Mouse (Mus musculus) stomach, embryonic 14.5 days (tissue): ENCODE results near the gene Galnt7. TPM values are rescaled to one million over a fixed set of nuclear protein-coding genes. Genes with fewer than 3 reads are reported as not detected.

Source experiments
- ATAC-seq: fragments of 200-750 bp; cut with Nextera tagmentation; 2 replicates; pipeline ENCODE4 v1.8.0; 2017; ENCODE audit warnings: low read depth, moderate TSS enrichment; ENCODE audit not compliant: insufficient number of reproducible peaks, insufficient read depth, low FRiP score
- H3K27ac ChIP-seq: fragments of 300-500 bp; sonication (generic); 2 replicates; pipeline ENCODE4 v1.5.1; 2014; ENCODE audit warnings: mild to moderate bottlenecking, low read length, moderate library complexity, mixed read lengths
- H3K27me3 ChIP-seq: fragments of 300-500 bp; sonication (generic); 2 replicates; pipeline ENCODE4 v1.6.1; 2014; ENCODE audit warnings: low read length, control low read depth, mixed read lengths; ENCODE audit not compliant: control insufficient read depth, insufficient read depth
- H3K36me3 ChIP-seq: fragments of 300-500 bp; sonication (generic); 2 replicates; pipeline ENCODE4 v1.6.1; 2014; ENCODE audit warnings: mild to moderate bottlenecking, control low read depth, low read length, moderate library complexity, mixed read lengths; ENCODE audit not compliant: control insufficient read depth, insufficient read depth
- H3K4me1 ChIP-seq: fragments of 300-500 bp; sonication (generic); 2 replicates; pipeline ENCODE4 v1.6.1; 2014; ENCODE audit warnings: low read length, control low read depth, mixed read lengths; ENCODE audit not compliant: control insufficient read depth, insufficient read depth
- H3K4me2 ChIP-seq: fragments of 300-500 bp; sonication (generic); replicated peaks from 2 replicates; pipeline ENCODE4 v1.6.1; 2014; ENCODE audit warnings: low read depth, low read length, control low read depth
- H3K4me3 ChIP-seq: fragments of 300-500 bp; sonication (generic); 2 replicates; pipeline ENCODE4 v1.5.1; 2014; ENCODE audit warnings: low read depth, low read length, control low read depth
- H3K9ac ChIP-seq: fragments of 300-500 bp; sonication (generic); replicated peaks from 2 replicates; pipeline ENCODE4 v1.6.1; 2014; ENCODE audit warnings: low read depth, mild to moderate bottlenecking, control low read depth, low read length, moderate library complexity, mixed read lengths
- H3K9me3 ChIP-seq: fragments of 300-500 bp; sonication (generic); 2 replicates; pipeline ENCODE4 v1.6.1; 2016; ENCODE audit warnings: low read depth, low read length, control low read depth; ENCODE audit not compliant: control insufficient read depth
- WGBS: fragments of 180-500 bp; shearing (Covaris S2); extraction: QIAGEN DNeasy Blood & Tissue Kit; methylation state at CpG from one replicate; pipeline ENCODE4 v1.1.7; 2014; 5-methylcytosine and 5-hydroxymethylcytosine counted together
- polyA plus RNA-seq: library from polyadenylated mRNA; unstranded; fragments of >200 nt; fragmentation: Nextera tagmentation; extraction: Ambion mirVana; gene quantifications from 2 replicates; pipeline ENCODE4 v1.2.1, GENCODE M21; 2014

Galnt7 gene
- polyA plus RNA-seq = 35.3 and 35.5 TPM in 2 replicates

DNA sequence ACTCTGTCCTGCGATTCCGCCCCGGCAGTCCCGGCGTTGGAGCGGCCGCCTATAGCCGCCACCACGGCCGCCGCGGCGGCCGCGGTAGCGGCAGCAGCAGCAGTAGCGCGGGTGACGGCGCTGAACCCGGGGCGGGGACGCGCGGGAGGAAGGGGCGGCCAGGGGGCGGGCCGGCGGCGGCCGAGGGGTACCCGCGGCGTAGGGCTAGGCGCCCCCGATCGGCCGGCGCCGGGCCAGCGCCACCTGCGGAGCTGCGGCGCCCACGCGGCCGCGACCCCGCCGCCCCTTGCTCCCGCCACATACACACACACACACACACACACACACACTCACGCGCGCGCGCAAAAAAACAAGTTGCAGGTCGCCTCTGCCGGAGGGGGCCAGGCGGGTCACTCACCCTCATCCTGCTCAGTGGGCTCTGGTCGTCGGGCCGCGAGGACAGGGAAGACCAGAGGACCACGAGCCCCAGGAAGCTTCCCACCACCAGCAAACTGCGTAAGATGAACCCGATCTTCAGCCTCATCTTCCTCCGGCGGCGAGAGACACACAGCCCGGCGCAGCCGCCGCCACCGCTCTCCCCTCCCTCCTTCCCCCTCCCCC lies at the start of gene Galnt7:
Galnt7 (minus strand) TSS at position 577 of the 600 bp plus-strand sequence.
- Histone ChIP-seq H3K36me3 (no peaks in the 10 kb centered on the region), H3K27ac (peak within 1 kb of the TSS; percentile 97), H3K4me1 (peaks cover 10% of the 10 kb centered on the region; the same call in 1 of the 2 replicates), H3K9me3 (no peaks in the 10 kb centered on the region), H3K4me2 (peak within 1 kb of the TSS; percentile 57), H3K4me3 (peak within 1 kb of the TSS; percentile 94), H3K9ac (peak within 1 kb of the TSS; percentile 98), H3K27me3 (no peaks in the 10 kb centered on the region)
- under 1% methylated on average over 60 of the region's 74 CpGs for WGBS
- peak; percentile 90 for ATAC-seq

DNA sequence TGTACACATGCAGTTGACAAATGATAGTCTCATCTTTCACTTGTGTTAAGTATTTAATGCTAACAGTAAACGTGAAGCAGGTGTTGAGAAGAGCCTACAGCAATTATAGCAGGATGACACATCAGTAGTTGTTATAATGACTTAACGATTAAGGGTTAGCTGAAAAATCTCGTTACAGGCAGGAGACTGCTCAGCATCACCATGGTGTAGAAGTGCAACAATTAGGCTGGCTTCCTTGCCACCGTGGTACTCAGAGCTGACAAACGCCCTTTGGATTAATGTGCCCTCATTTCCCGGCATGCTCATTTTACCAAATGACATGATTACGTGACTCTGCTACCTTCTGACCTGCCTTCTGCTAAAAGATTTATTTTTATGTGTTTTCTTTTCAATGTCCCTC lies 35.8 kb upstream of the Galnt7 start:
- WGBS = 38% methylated on average over 7 of the region's 7 CpGs
- no peaks in the 10 kb centered on the region for H3K36me3 ChIP-seq
- no peak overlapping the region for H3K4me3 ChIP-seq
- no peaks in the 10 kb centered on the region for H3K9me3 ChIP-seq
- H3K27me3 ChIP-seq = no peaks in the 10 kb centered on the region
- no peak overlapping the region for H3K9ac ChIP-seq
- no peak for ATAC-seq
- no peak overlapping the region for H3K27ac ChIP-seq
- H3K4me2 ChIP-seq = no peak overlapping the region
- H3K4me1 ChIP-seq = no peaks in the 10 kb centered on the region

DNA sequence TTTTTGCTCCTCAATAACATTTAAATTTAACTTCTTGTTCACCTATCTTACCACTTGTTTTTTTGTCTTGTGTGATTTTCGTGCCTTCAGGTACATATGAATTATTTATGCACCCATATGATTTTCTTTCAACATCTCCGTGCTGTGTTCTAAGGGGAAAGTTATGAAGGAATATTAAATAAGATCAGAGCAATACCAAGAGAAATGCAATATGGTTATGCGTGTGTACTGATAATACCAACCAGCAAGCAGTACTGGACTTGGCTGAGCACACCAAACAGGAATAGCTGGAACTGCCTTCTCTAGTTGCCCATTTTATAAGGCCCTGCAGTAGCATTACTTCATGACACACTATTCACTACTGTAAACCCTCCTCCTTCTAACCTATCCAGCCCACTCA lies 33.0 kb upstream of the Galnt7 start:
- WGBS = 87% methylated on average over 3 of the region's 3 CpGs
- Histone ChIP-seq H3K27ac (no peak overlapping the region), H3K4me1 (no peaks in the 10 kb centered on the region), H3K36me3 (no peaks in the 10 kb centered on the region), H3K27me3 (no peaks in the 10 kb centered on the region), H3K9ac (no peak overlapping the region), H3K4me2 (no peak overlapping the region), H3K9me3 (no peaks in the 10 kb centered on the region), H3K4me3 (no peak overlapping the region)
- no peak for ATAC-seq

DNA sequence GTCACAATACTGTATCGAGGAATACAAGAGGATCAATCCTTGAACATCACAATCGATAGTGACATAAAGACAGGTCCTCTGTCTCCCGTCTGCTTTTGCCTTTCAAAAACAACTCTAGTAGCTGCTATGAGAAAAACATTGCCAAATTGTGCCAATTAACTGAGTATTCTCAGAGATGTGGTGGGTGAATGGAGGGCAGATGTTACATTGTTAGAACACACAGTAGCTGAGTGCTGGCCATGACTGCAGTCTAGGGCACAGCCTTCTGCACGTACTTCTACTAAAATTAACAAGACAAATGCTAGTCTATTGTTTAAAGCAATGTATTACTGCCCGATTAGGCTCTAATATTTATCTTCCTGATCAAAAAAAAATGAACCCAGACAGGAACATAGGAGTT lies 27.2 kb upstream of the Galnt7 start:
- 81% methylated on average over 5 of the region's 5 CpGs for WGBS
- no peaks in the 10 kb centered on the region for H3K36me3 ChIP-seq
- H3K9ac ChIP-seq = no peak overlapping the region
- H3K4me1 ChIP-seq = no peaks in the 10 kb centered on the region
- no peaks in the 10 kb centered on the region for H3K9me3 ChIP-seq
- no peak overlapping the region for H3K4me3 ChIP-seq
- no peaks in the 10 kb centered on the region for H3K27me3 ChIP-seq
- H3K4me2 ChIP-seq = no peak overlapping the region
- H3K27ac ChIP-seq = no peak overlapping the region
- ATAC-seq = no peak

DNA sequence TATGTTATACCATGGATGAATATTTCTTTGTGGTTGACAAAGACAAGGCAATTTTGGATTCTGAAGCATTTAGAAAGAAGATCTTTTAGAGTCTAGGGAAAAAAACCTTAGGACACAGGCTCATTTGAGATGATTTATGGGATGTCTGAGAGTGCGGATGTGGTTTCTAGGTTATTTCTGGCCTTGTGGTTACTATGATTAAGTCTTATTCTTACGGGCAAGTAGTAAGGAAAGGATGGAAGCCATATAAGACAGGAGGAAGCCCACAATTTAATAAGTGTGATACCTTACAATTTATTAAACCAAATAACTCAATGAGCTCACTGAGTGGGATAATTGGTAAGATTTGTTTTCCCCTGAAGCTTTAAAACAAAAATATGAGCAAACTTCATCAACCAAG lies 11.3 kb upstream of the Galnt7 start:
- Histone ChIP-seq H3K4me2 (no peak overlapping the region), H3K9me3 (no peaks in the 10 kb centered on the region), H3K4me1 (no peaks in the 10 kb centered on the region), H3K9ac (no peak overlapping the region), H3K4me3 (no peak overlapping the region), H3K36me3 (no peaks in the 10 kb centered on the region), H3K27ac (no peak overlapping the region), H3K27me3 (no peaks in the 10 kb centered on the region)
- no peak for ATAC-seq
- 70% methylated on average over 2 of the region's 2 CpGs for WGBS

DNA sequence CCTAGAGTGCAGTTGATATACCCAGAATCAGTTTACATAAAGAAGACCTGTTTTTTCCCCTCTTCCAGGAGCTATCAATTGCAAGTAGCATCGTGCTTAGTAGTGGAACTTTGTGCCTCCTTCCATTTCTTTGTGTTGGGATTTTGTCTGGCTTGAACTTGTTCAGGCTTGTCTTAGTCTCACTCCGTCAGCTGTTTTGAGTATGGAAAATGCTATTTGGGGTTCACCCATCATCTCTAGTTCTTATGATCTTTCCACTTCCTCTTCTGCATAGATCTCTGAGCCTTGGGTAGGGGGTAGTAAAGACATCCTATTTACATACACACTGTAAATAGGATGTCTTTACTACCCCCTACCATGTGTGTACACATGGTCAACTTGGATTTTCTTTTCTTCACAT lies 7.2 kb upstream of the Galnt7 start:
- 74% methylated on average over 2 of the region's 2 CpGs for WGBS
- no peak overlapping the region for H3K27ac ChIP-seq
- ATAC-seq = no peak
- H3K27me3 ChIP-seq = no peaks in the 10 kb centered on the region
- H3K4me3 ChIP-seq = no peak overlapping the region
- H3K9me3 ChIP-seq = no peaks in the 10 kb centered on the region
- H3K9ac ChIP-seq = no peak overlapping the region
- H3K4me2 ChIP-seq = no peak overlapping the region
- H3K36me3 ChIP-seq = no peaks in the 10 kb centered on the region
- H3K4me1 ChIP-seq = no peaks in the 10 kb centered on the region

DNA sequence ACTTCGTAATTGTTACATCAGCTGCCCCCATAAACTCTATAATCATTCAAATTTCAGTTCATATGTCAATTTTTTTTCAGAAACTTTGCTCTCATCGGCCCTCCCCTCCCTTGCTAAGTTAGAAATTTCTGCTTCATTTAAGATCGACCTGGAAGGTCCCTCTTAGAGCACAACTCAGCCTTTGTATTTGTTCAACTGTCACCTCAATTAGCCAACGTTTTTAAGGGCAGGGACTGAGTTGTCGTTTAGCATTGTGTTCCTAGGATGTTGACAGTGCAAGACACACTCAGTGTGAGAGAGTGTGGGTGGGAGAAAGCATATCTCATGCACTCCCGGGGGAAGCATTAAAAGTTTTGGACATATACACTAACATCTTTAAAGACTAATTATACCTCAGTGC lies 3.6 kb upstream of the Galnt7 start:
- no peaks in the 10 kb centered on the region for H3K27me3 ChIP-seq
- 62% methylated on average over 6 of the region's 6 CpGs for WGBS
- H3K9ac ChIP-seq = no peak overlapping the region
- H3K9me3 ChIP-seq = no peaks in the 10 kb centered on the region
- 0 out of 2 replicates have a peak, but pooled peaks cover 5% of the 10 kb centered on the region for H3K4me1 ChIP-seq
- H3K27ac ChIP-seq = no peak overlapping the region
- H3K4me3 ChIP-seq = no peak overlapping the region
- H3K36me3 ChIP-seq = no peaks in the 10 kb centered on the region
- no peak overlapping the region for H3K4me2 ChIP-seq
- ATAC-seq = no peak

DNA sequence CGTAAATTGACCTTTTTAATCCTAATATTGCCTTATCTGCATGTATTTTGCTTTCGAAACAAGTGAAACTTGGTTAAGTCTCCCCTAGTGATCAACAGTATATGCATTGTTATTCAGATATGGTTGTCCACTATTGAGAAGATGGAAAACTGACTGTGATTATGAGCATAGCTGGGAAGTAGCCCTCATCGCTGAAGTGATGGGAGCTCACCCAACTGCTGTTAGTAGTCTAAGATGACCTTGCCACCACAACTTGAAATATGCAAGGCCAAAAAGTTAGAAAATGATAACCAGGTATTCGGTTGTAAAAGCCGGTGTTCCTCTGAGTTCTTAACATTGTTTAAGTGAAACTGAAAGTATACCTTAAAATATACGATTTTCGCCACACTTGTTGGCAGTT lies 1.3 kb upstream of the Galnt7 start:
- no peaks in the 10 kb centered on the region for H3K36me3 ChIP-seq
- ATAC-seq = no peak
- H3K27me3 ChIP-seq = no peaks in the 10 kb centered on the region
- H3K4me1 ChIP-seq = peaks cover 10% of the 10 kb centered on the region; the same call in 1 of the 2 replicates
- no peaks in the 10 kb centered on the region for H3K9me3 ChIP-seq
- peak overlapping the region; percentile 97; the same call in 1 of the 2 replicates for H3K27ac ChIP-seq
- peak overlapping the region; percentile 10; the same call in 1 of the 2 replicates for H3K9ac ChIP-seq
- WGBS = 79% methylated on average over 7 of the region's 7 CpGs
- H3K4me2 ChIP-seq = peak overlapping the region; percentile 57
- H3K4me3 ChIP-seq = peak overlapping the region; percentile 94; the same call in 1 of the 2 replicates

DNA sequence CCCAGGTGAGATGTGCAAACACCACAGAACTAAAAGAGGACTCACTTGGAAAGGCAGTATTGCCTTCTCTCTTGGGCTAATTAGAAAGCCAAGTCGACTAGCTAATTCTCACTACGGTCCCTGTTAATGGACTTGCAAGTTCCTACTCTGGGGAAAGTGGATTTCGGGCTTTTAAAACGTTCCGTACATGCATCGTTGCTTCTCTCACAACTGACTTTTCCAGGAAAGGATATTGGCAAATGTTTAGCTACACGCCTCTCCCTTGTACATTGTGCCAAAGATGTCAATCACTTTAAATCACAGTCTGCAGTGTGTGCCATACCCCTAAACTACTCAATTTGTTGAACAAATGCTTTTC lies 915 bp upstream of the Galnt7 start:
- no peak for ATAC-seq
- H3K27ac ChIP-seq = peak overlapping the region; percentile 97
- peak overlapping the region; percentile 10; the same call in 1 of the 2 replicates for H3K9ac ChIP-seq
- WGBS = 20% methylated on average over 7 of the region's 7 CpGs
- H3K4me1 ChIP-seq = peaks cover 10% of the 10 kb centered on the region; the same call in 1 of the 2 replicates
- H3K4me3 ChIP-seq = peak overlapping the region; percentile 94
- H3K9me3 ChIP-seq = no peaks in the 10 kb centered on the region
- peak overlapping the region; percentile 57 for H3K4me2 ChIP-seq
- H3K36me3 ChIP-seq = no peaks in the 10 kb centered on the region
- no peaks in the 10 kb centered on the region for H3K27me3 ChIP-seq
